Mouse (Mus musculus) stomach, embryonic 16.5 days (tissue): ENCODE data around the gene Aars. TPM values are rescaled to one million over a fixed set of nuclear protein-coding genes. Genes with fewer than 3 reads are reported as not detected.
"Not testable (repeated sequence)": the region's sequence is repeated elsewhere in the genome, so short reads cannot be mapped to it uniquely, and the experiment has no call there.

Source experiments
- ATAC-seq: fragments of 200-750 bp; cut with Nextera tagmentation; 2 replicates; pipeline ENCODE4 v1.8.0; 2017; ENCODE audit warnings: moderate number of reproducible peaks, moderate TSS enrichment; ENCODE audit not compliant: insufficient read depth, low FRiP score
- H3K27ac ChIP-seq: fragments of 300-500 bp; sonication (generic); 2 replicates; pipeline ENCODE4 v1.5.1; 2014; ENCODE audit warnings: low read length
- H3K27me3 ChIP-seq: fragments of 300-500 bp; sonication (generic); 2 replicates; pipeline ENCODE4 v1.6.1; 2014; ENCODE audit warnings: low read length, control low read depth, mixed read lengths; ENCODE audit not compliant: control insufficient read depth, insufficient read depth
- H3K36me3 ChIP-seq: fragments of 300-500 bp; sonication (generic); 2 replicates; pipeline ENCODE4 v1.6.1; 2014; ENCODE audit warnings: low read length; ENCODE audit not compliant: control insufficient read depth, insufficient read depth
- H3K4me1 ChIP-seq: fragments of 300-500 bp; sonication (generic); 2 replicates; pipeline ENCODE4 v1.6.1; 2014; ENCODE audit warnings: low read length, control low read depth, mixed read lengths; ENCODE audit not compliant: control insufficient read depth, insufficient read depth
- H3K4me2 ChIP-seq: fragments of 300-500 bp; sonication (generic); 2 replicates; pipeline ENCODE4 v1.6.1; 2014; ENCODE audit warnings: low read depth, low read length, mixed read lengths
- H3K4me3 ChIP-seq: fragments of 300-500 bp; sonication (generic); replicated peaks from 2 replicates; pipeline ENCODE4 v1.5.1; 2014; ENCODE audit warnings: mild to moderate bottlenecking, low read length
- H3K9ac ChIP-seq: fragments of 300-500 bp; sonication (generic); 2 replicates; pipeline ENCODE4 v1.6.1; 2014; ENCODE audit warnings: low read length
- H3K9me3 ChIP-seq: fragments of 300-500 bp; sonication (generic); replicated peaks from 2 replicates; pipeline ENCODE4 v1.6.1; 2016; ENCODE audit warnings: low read length, control low read depth; ENCODE audit not compliant: control insufficient read depth
- WGBS: fragments of 180-500 bp; shearing (Covaris S2); extraction: QIAGEN DNeasy Blood & Tissue Kit; methylation state at CpG from one replicate; pipeline ENCODE4 v1.1.7; 2014; 5-methylcytosine and 5-hydroxymethylcytosine counted together
- polyA plus RNA-seq: library from polyadenylated mRNA; unstranded; fragments of >200 nt; fragmentation: Nextera tagmentation; extraction: Ambion mirVana; gene quantifications from 2 replicates; pipeline ENCODE4 v1.2.1, GENCODE M21; 2015

Gene Aars
- polyA plus RNA-seq, 1 experiment from 2014 or later = 49.3 TPM

DNA sequence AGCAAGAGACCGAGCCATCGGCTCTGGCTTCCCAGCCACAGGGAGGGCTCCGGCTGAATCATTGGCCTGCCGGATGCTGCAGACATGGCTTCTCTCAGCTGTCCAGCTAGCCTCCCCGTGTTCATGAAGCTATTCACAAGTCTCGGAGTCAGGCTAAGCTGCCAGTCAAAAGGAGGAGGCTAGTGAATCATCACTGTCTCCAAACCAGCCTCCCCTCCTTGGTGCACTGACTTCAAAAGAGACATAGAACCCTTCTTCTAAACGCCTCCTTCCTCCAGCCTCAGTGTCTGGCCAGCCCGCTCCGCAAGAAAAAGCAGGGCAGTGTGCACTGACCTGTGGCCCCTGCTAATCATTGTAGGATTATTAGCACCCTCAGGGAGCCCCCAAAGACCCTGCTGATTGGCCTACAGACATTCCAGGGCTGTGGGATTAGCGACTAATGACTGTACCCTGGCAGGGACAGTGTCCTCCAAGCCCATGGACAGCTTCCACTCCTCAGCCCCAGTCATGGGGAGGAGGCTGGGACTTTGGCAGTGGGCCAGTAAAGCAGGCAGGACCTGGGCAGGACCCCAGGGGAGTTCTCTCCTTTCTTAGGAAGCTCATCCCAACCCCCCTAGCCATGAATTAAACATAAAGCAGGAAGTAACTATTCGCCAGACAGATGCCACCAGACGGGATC, 48.8 kb downstream of the Aars start:
- WGBS = 58% methylated on average over 12 of the region's 12 CpGs
- H3K36me3 ChIP-seq = no peaks in the 10 kb centered on the region
- no peaks in the 10 kb centered on the region for H3K4me1 ChIP-seq
- no peak overlapping the region for H3K9ac ChIP-seq
- H3K27ac ChIP-seq = no peak overlapping the region
- H3K4me3 ChIP-seq = no peak overlapping the region
- H3K4me2 ChIP-seq = no peak overlapping the region
- H3K27me3 ChIP-seq = no peaks in the 10 kb centered on the region
- H3K9me3 ChIP-seq = no peaks in the 10 kb centered on the region
- no peak for ATAC-seq

DNA sequence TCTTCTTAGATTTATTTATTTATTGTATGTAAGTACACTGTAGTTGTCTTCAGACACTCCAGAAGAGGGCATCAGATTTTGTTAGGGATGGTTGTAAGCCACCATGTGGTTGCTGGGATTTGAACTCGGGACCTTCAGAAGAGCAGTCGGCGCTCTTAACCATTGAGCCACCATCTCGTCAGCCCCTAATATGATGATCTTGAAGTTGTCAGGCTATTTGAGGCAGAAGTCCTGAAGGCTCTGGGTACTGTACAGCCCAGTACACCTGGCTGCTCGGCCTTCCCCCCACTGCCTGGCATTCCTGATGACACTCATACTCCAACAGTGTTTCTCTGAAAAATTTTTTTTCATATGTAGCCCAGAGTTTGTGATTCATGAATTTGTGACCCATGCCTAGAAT, 51.0 kb downstream of the Aars start:
- not testable (repeated sequence) for ATAC-seq, H3K27me3 ChIP-seq, H3K36me3 ChIP-seq, H3K4me1 ChIP-seq, H3K4me3 ChIP-seq, H3K9ac ChIP-seq, H3K9me3 ChIP-seq, H3K4me2 ChIP-seq, H3K27ac ChIP-seq
- WGBS = 84% methylated on average over 5 of the region's 5 CpGs

GRCm38 (mm10) chr8:111090126-111090525, 57.2 kb downstream of the Aars start:
- H3K27ac ChIP-seq = no peak overlapping the region
- no peaks in the 10 kb centered on the region for H3K27me3 ChIP-seq
- H3K4me1 ChIP-seq = no peaks in the 10 kb centered on the region
- no peaks in the 10 kb centered on the region for H3K9me3 ChIP-seq
- H3K4me2 ChIP-seq = no peak overlapping the region
- no peak overlapping the region for H3K9ac ChIP-seq
- no peaks in the 10 kb centered on the region for H3K36me3 ChIP-seq
- ATAC-seq = no peak
- 0% methylated on average over 2 of the region's 2 CpGs for WGBS
- no peak overlapping the region for H3K4me3 ChIP-seq

DNA sequence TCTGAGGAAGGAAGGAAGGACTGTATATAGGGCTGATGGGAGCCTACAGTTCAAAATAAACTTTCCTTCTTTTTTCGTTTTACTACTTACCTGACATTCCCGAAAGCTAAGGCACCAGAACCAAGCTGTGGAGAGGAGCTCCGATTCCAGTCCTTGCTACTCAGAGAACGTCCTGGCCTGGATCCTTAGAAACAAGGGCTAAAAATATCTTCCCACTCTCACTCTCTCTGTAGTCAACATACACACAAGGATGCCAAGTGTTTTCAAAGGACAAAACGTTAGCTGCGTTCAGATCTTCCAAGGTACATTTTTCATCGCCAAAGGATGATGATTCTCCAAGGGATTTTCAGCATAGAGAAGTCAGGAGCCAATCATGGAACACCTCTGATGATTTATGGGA, 58.8 kb downstream of the Aars start:
- no peaks in the 10 kb centered on the region for H3K36me3 ChIP-seq
- H3K4me3 ChIP-seq = no peak overlapping the region
- H3K27me3 ChIP-seq = no peaks in the 10 kb centered on the region
- H3K4me2 ChIP-seq = no peak overlapping the region
- WGBS = 78% methylated on average over 7 of the region's 7 CpGs
- no peak overlapping the region for H3K9ac ChIP-seq
- no peak for ATAC-seq
- peaks cover 5% of the 10 kb centered on the region for H3K4me1 ChIP-seq
- no peak overlapping the region for H3K27ac ChIP-seq
- no peaks in the 10 kb centered on the region for H3K9me3 ChIP-seq

DNA sequence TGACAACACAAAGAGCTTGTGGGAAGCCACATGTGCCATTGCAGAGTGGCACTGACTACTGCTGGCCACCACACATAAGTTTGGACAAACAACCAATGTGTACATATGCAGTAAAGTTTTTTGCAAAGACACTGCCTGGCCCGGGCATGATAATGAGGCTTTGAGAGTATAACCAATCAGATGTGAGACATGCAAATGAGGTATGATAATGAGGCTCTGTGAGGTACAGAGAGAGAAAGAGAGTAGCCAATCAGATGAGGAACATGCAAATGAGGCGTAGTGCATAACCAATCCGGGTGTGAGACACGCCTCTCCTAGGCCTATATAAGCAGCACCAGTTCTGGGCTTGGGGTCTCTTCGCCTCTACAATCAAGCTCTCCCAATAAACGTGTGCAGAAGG, 59.4 kb downstream of the Aars start, which contains the start of gene Clec18a:
Gene Clec18a (minus strand): TSS at position 101 of the 400 bp plus-strand sequence.
- not testable (repeated sequence) for H3K27ac ChIP-seq, H3K4me2 ChIP-seq, ATAC-seq, H3K9ac ChIP-seq, H3K9me3 ChIP-seq, H3K36me3 ChIP-seq, H3K27me3 ChIP-seq, H3K4me1 ChIP-seq, H3K4me3 ChIP-seq
- WGBS = 93% methylated on average over 5 of the region's 6 CpGs

GRCm38 (mm10) chr8:111093865-111094718, 61.1 kb downstream of the Aars start, which contains the start of gene Pdpr:
TSS of gene Pdpr (plus strand) at chr8:111094630.
- Histone ChIP-seq H3K27ac (no peak within 1 kb of the TSS), H3K36me3 (no peaks in the 10 kb centered on the region), H3K9me3 (no peaks in the 10 kb centered on the region), H3K4me2 (peak within 1 kb of the TSS; percentile 89), H3K4me1 (peaks cover 5% of the 10 kb centered on the region), H3K9ac (peak within 1 kb of the TSS; percentile 75), H3K27me3 (no peaks in the 10 kb centered on the region), H3K4me3 (peak within 1 kb of the TSS; percentile 69)
- WGBS = 8% methylated on average over 41 of the region's 72 CpGs
- peak; percentile 94 for ATAC-seq

DNA sequence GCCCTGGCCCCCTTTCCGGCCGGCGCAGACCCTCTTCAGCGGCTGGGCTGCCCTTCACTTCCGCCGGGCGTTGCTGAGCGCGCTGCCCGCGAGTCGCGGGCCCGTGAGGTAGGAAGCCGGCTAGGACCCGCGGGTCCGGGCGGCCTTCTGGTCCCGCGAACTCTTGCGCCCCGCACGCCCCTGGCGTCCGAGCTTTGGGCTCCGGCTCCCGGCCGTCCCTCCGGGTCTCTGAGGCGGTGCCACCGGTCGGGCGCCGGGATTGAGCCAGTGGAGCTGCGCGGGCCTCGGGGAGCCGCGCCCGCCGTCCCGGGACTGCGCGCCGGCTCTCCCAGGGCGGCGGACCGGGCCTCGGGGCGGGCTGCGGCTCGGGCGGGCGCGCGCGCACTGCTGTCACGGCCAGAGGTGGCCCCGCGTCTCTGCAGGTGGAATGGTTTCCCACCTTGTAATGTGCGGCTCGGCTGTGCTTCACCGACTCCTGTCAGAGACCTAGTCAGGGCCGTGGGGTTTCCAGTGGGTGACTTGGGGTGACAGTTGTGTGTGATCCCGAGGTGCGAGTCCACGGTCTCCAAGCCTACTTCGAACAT, 61.9 kb downstream of the Aars start:
- WGBS = under 1% methylated on average over 55 of the region's 69 CpGs
- not testable (repeated sequence) for H3K4me1 ChIP-seq, H3K27ac ChIP-seq, H3K36me3 ChIP-seq, H3K27me3 ChIP-seq, H3K9me3 ChIP-seq
- peak overlapping the region; percentile 74 for H3K9ac ChIP-seq
- ATAC-seq = peak; percentile 66; the same call in 1 of the 2 replicates
- H3K4me2 ChIP-seq = peak overlapping the region; percentile 71
- peak overlapping the region; percentile 69 for H3K4me3 ChIP-seq
